Comparison of ENCODE assay signal across 17 mouse cellular contexts in genomic region chr4:154592562-154592961, GRCm38 (mm10). TPM values are rescaled to one million over a fixed set of nuclear protein-coding genes. Genes with fewer than 3 reads are reported as not detected.
DNase-seq lines count a peak whose midpoint lies in the region; ATAC-seq and TF ChIP-seq lines count a peak whose summit lies in the region.
"Had no signal": no experiment of that assay in that cellular context is flagged by ENCODE, and none has a peak within 500 bp of the region (broad histone marks: within the 10 kb centered on the region; RNA-seq: fewer than 3 reads in every experiment).

No protein-coding gene starts in this region.

- TF ChIP-seq CTCF in liver, adult 2 months (IDR thresholded peaks at IDR 0.05; ENCODE audit: low read depth, low read length), result no peak

- TF ChIP-seq POLR2A in liver, adult 2 months (IDR thresholded peaks at IDR 0.05; ENCODE audit: extremely low read depth, insufficient read depth, low read length), result no peak

- no peak overlapping the region for H3K4me2 ChIP-seq in heart, embryonic 16.5 days (ENCODE audit: low read depth, low read length)
- H3K4me2 ChIP-seq in intestine, embryonic 16.5 days (ENCODE audit: low read depth, low read length), result peak overlapping the region; percentile 18
- no peak overlapping the region for H3K4me2 ChIP-seq in stomach, embryonic 15.5 days
- H3K4me2 ChIP-seq: kidney, embryonic 15.5 days; lung, embryonic 15.5 days; neural tube, embryonic 12.5 days had no signal

- WGBS in heart, embryonic 16.5 days, result 56% methylated on average over 13 of the region's 13 CpGs
- 40% methylated on average over 13 of the region's 13 CpGs for WGBS in intestine, embryonic 16.5 days
- 18% methylated on average over 13 of the region's 13 CpGs for WGBS in liver, adult 2 months
- WGBS in stomach, embryonic 15.5 days, result 37% methylated on average over 13 of the region's 13 CpGs

- intact Hi-C loops in heart, postnatal 36 days (cut with DNase I), result no loop called here

- 0 out of 2 replicates have a peak, but pooled peaks cover 3% of the 10 kb centered on the region for H3K27me3 ChIP-seq in heart, embryonic 16.5 days (ENCODE audit: control insufficient read depth, insufficient read depth, low read length)
- H3K27me3 ChIP-seq in intestine, embryonic 16.5 days (replicated peaks; ENCODE audit: control insufficient read depth, insufficient read depth, low read length), result no peaks in the 10 kb centered on the region
- H3K27me3 ChIP-seq in liver, adult 2 months (ENCODE audit: control insufficient read depth, insufficient read depth, low read length), result no peaks in the 10 kb centered on the region
- H3K27me3 ChIP-seq in stomach, embryonic 15.5 days (replicated peaks), result no peaks in the 10 kb centered on the region

- H3K27ac ChIP-seq in heart, embryonic 16.5 days (ENCODE audit: low read length), result peak overlapping the region; percentile 42
- peak overlapping the region; percentile 50 for H3K27ac ChIP-seq in intestine, embryonic 16.5 days (ENCODE audit: low read length)
- no peak overlapping the region for H3K27ac ChIP-seq in liver, adult 2 months (replicated peaks; ENCODE audit: insufficient read depth, low read depth, low read length)
- peak overlapping the region; percentile 85 for H3K27ac ChIP-seq in stomach, embryonic 15.5 days
- H3K27ac ChIP-seq: kidney, embryonic 15.5 days; lung, embryonic 15.5 days; neural tube, embryonic 12.5 days had no signal

- DNase-seq in heart, postnatal 36 days, result no peak
- DNase-seq in liver, adult 2 months (ENCODE audit: extremely low read depth, low read depth, low spot score), result peak; percentile 61
- no peak for DNase-seq in layer of hippocampus, adult 18-20 months (ENCODE audit: low spot score in 2 of 2)
- DNase-seq in frontal cortex, postnatal 25 days (ENCODE audit: low spot score in 2 of 2), result no peak
- DNase-seq: adrenal gland, postnatal 10 days; cerebellum, adult 8-10 months; gastrocnemius, postnatal 10 days; layer of hippocampus, adult 9-11 months; right cerebral cortex, postnatal 25 days; thymus, adult 18-20 months had no signal

- H3K9me3 ChIP-seq in heart, embryonic 16.5 days (replicated peaks; ENCODE audit: control insufficient read depth, low read length), result no peaks in the 10 kb centered on the region
- no peaks in the 10 kb centered on the region for H3K9me3 ChIP-seq in intestine, embryonic 16.5 days (ENCODE audit: control insufficient read depth, low read length)
- no peaks in the 10 kb centered on the region for H3K9me3 ChIP-seq in stomach, embryonic 15.5 days
- H3K9me3 ChIP-seq: kidney, embryonic 15.5 days; lung, embryonic 15.5 days; neural tube, embryonic 12.5 days had no signal

- H3K4me1 ChIP-seq in heart, embryonic 16.5 days (ENCODE audit: control insufficient read depth, insufficient read depth, low read length), result peaks cover 53% of the 10 kb centered on the region
- peaks cover 31% of the 10 kb centered on the region for H3K4me1 ChIP-seq in intestine, embryonic 16.5 days (ENCODE audit: control insufficient read depth, insufficient read depth, low read length)
- H3K4me1 ChIP-seq in liver, adult 2 months (ENCODE audit: control insufficient read depth, insufficient read depth, low read length), result no peaks in the 10 kb centered on the region
- H3K4me1 ChIP-seq in stomach, embryonic 15.5 days, result peaks cover 26% of the 10 kb centered on the region

- H3K79me2 ChIP-seq in liver, adult 2 months (ENCODE audit: control insufficient read depth, insufficient read depth, low read length), result no peaks in the 10 kb centered on the region

- no peak overlapping the region for H3K4me3 ChIP-seq in heart, embryonic 16.5 days (ENCODE audit: low read length)
- H3K4me3 ChIP-seq in intestine, embryonic 16.5 days (ENCODE audit: low read length), result no peak overlapping the region
- no peak overlapping the region for H3K4me3 ChIP-seq in liver, adult 2 months (ENCODE audit: insufficient read depth, low read depth, low read length)
- no peak overlapping the region for H3K4me3 ChIP-seq in stomach, embryonic 15.5 days (replicated peaks)
- H3K4me3 ChIP-seq: kidney, embryonic 15.5 days; lung, embryonic 15.5 days; neural tube, embryonic 12.5 days had no signal

- H3K36me3 ChIP-seq in heart, embryonic 16.5 days (ENCODE audit: control insufficient read depth, insufficient read depth), result no peaks in the 10 kb centered on the region
- H3K36me3 ChIP-seq in intestine, embryonic 16.5 days (ENCODE audit: control insufficient read depth, insufficient read depth, low read length), result no peaks in the 10 kb centered on the region
- H3K36me3 ChIP-seq in liver, adult 2 months (ENCODE audit: control insufficient read depth, insufficient read depth, low read length), result no peaks in the 10 kb centered on the region
- no peaks in the 10 kb centered on the region for H3K36me3 ChIP-seq in stomach, embryonic 15.5 days
- H3K36me3 ChIP-seq: kidney, embryonic 15.5 days; lung, embryonic 15.5 days; neural tube, embryonic 12.5 days had no signal

- peak overlapping the region; percentile 34; the same call in 1 of the 2 replicates for H3K9ac ChIP-seq in heart, embryonic 16.5 days (ENCODE audit: low read length)
- peak overlapping the region; percentile 52 for H3K9ac ChIP-seq in intestine, embryonic 16.5 days (ENCODE audit: low read depth, low read length)
- H3K9ac ChIP-seq in liver, adult 2 months (ENCODE audit: low read depth, low read length), result no peak overlapping the region
- no peak overlapping the region for H3K9ac ChIP-seq in stomach, embryonic 15.5 days
- H3K9ac ChIP-seq: kidney, embryonic 15.5 days; lung, embryonic 15.5 days; neural tube, embryonic 12.5 days had no signal

- ATAC-seq in heart, embryonic 16.5 days (replicated peaks; ENCODE audit: extremely low read depth, insufficient read depth, low FRiP score), result no peak; the same call in 1 of the 2 replicates
- peak; percentile 88 for ATAC-seq in intestine, embryonic 16.5 days
- ATAC-seq in stomach, embryonic 15.5 days (ENCODE audit: insufficient read depth, low FRiP score, low read depth), result peak; percentile 88
- ATAC-seq: midbrain, embryonic 16.5 days had no signal

RNA-seq across cellular contexts. Expression of gene Prdm16, which starts 44.1 kb away (rescaled TPM):
- 18.2 and 21.9 TPM in 2 replicates for polyA plus RNA-seq in heart, embryonic 16.5 days (2015; fragmentation: Nextera tagmentation; extraction: Ambion mirVana)
- 10 to 100 TPM; 11.7 to 13.8 TPM for total RNA-seq in heart, postnatal 36 days (2021)
- polyA plus RNA-seq in intestine, embryonic 16.5 days (2015; fragmentation: Nextera tagmentation; extraction: Ambion mirVana), result 15.2 and 17.6 TPM in 2 replicates
- total RNA-seq in liver, adult 2 months (2014; rRNA removed), result 0.37 and 0.40 TPM in 2 replicates
- 0.22 and 0.39 TPM in 2 replicates for polyA plus RNA-seq in liver, adult 2 months (2012; rRNA removed)
- polyA plus RNA-seq in stomach, embryonic 15.5 days (2015; fragmentation: Nextera tagmentation; extraction: Ambion mirVana), result 20.8 and 23.9 TPM in 2 replicates
- 10 to 100 TPM in 1 of 2 experiments, 1 to 10 TPM in 1; 9.7 to 12.2 TPM for total RNA-seq in layer of hippocampus, adult 18-20 months (2021)

Comparison
In these comparisons a context has a peak if more than half of its experiments do, and no peak if none do; other contexts are left out.
1. H3K9ac ChIP-seq: peak in heart, embryonic 16.5 days (single experiment) and intestine, embryonic 16.5 days (single experiment); none in liver, adult 2 months (single experiment) and stomach, embryonic 15.5 days (single experiment).
2. RNA of gene Prdm16, which starts 44.1 kb away (polyA plus RNA-seq): 20.8 to 23.9 TPM in stomach, embryonic 15.5 days, 18.2 to 21.9 TPM in heart, embryonic 16.5 days and 15.2 to 17.6 TPM in intestine, embryonic 16.5 days; 0.22 to 0.39 TPM in liver, adult 2 months; every median in the first group is over 10 times any median in the second.